Mouse (Mus musculus): Measurements from ENCODE around the gene Nudt11. TPM values are rescaled to one million over a fixed set of nuclear protein-coding genes. Genes with fewer than 3 reads are reported as not detected.
"Not testable (repeated sequence)": the region's sequence is repeated elsewhere in the genome, so short reads cannot be mapped to it uniquely, and the experiment has no call there.

Nudt11 gene
- 8.1 and 9.3 TPM in 2 replicates for polyA plus RNA-seq (2016; fragmentation: Nextera tagmentation; extraction: Ambion mirVana)

- ATAC-seq (ENCODE audit: insufficient number of reproducible peaks, low FRiP score) = peak; percentile 85
- H3K27ac ChIP-seq (ENCODE audit: poor library complexity, severe bottlenecking); H3K27me3 ChIP-seq (replicated peaks); H3K4me1 ChIP-seq (replicated peaks); H3K9ac ChIP-seq; H3K9me3 ChIP-seq (replicated peaks); H3K36me3 ChIP-seq: not testable (repeated sequence)
- H3K4me3 ChIP-seq = peak within 1 kb of the TSS; percentile 43
- H3K4me2 ChIP-seq = peak within 1 kb of the TSS; percentile 68
- 7% methylated on average over 15 of the region's 121 CpGs for WGBS
Observed at GRCm38 (mm10) chrX:6047066-6047935, at the start of gene Nudt11. TSS of gene Nudt11 (plus strand) at chrX:6047453.

DNA sequence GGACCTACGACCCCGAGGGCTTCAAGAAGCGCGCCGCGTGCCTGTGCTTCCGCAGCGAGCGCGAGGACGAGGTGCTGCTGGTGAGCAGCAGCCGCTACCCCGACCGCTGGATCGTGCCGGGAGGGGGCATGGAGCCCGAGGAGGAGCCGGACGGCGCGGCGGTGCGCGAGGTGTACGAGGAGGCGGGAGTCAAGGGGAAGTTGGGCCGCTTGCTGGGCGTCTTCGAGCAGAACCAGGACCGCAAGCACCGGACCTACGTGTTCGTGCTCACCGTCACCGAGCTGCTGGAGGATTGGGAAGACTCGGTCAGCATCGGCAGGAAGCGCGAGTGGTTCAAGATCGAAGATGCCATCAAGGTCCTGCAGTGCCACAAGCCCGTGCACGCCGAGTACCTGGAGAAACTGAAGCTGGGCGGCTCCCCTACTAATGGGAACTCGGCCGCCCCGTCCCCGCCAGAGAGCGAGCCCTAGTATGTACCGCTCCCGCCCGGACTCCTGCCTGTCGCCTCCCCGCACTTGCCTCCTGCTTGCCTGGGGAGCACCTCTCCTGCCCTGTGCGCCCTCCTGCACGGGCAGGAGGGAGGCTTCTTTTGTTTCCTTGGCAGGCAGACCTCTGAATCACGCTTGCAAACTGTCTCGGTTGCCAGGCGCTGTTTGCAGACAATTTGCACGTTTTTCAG lies 822 bp downstream of the Nudt11 start:
- Histone ChIP-seq H3K4me2 (peak overlapping the region; percentile 68), H3K4me3 (peak overlapping the region; percentile 43)
- H3K27ac ChIP-seq (ENCODE audit: poor library complexity, severe bottlenecking); H3K27me3 ChIP-seq (replicated peaks); H3K9ac ChIP-seq; H3K4me1 ChIP-seq (replicated peaks); H3K9me3 ChIP-seq (replicated peaks); H3K36me3 ChIP-seq: not testable (repeated sequence)
- ATAC-seq (ENCODE audit: insufficient number of reproducible peaks, low FRiP score) = peak; percentile 61
- 6% methylated on average over 10 of the region's 60 CpGs for WGBS

- Histone ChIP-seq H3K4me2 (no peak overlapping the region), H3K9ac (no peak overlapping the region), H3K36me3 (no peaks in the 10 kb centered on the region), H3K4me1 (replicated peaks) (no peaks in the 10 kb centered on the region), H3K9me3 (replicated peaks) (no peaks in the 10 kb centered on the region), H3K27me3 (replicated peaks) (no peaks in the 10 kb centered on the region), H3K4me3 (no peak overlapping the region), H3K27ac (ENCODE audit: poor library complexity, severe bottlenecking) (no peak overlapping the region)
- WGBS = 38% methylated on average over 1 of the region's 1 CpGs
- no peak for ATAC-seq (ENCODE audit: insufficient number of reproducible peaks, low FRiP score)
Observed at GRCm38 (mm10) chrX:6061563-6061962, 14.3 kb downstream of the Nudt11 start.

GRCm38 (mm10) chrX:6082954-6083680 lies 35.9 kb downstream of the Nudt11 start, which contains the start of gene AU022751:
TSS of gene AU022751 (minus strand) at chrX:6083419.
- Histone ChIP-seq H3K9ac (no peak within 1 kb of the TSS), H3K36me3 (no peaks in the 10 kb centered on the region), H3K27me3 (replicated peaks) (no peaks in the 10 kb centered on the region), H3K4me2 (no peak within 1 kb of the TSS), H3K27ac (ENCODE audit: poor library complexity, severe bottlenecking) (no peak within 1 kb of the TSS), H3K9me3 (replicated peaks) (peaks cover 23% of the 10 kb centered on the region), H3K4me1 (replicated peaks) (no peaks in the 10 kb centered on the region), H3K4me3 (no peak within 1 kb of the TSS)
- ATAC-seq (ENCODE audit: insufficient number of reproducible peaks, low FRiP score) = no peak
- 82% methylated on average over 39 of the region's 39 CpGs for WGBS

DNA sequence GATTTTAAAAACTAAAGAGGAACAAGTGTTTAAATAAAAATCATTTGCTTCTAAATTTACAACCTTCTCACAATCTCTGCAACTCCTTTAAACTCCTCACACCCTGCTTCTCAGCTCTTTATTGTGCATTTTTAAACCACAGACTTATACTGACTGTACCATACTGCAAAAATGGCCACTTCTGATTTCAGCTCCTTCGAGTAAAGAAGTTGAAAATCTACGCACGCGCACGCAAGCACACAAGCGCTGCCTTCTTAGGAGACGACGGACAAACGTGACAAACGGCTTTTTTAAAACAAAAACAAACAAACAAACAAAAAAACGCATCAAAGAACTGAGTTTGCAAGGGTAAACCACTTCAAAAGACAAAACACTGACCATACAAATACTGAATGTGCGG lies 44.3 kb downstream of the Nudt11 start:
- H3K4me1 ChIP-seq (replicated peaks) = no peaks in the 10 kb centered on the region
- no peaks in the 10 kb centered on the region for H3K9me3 ChIP-seq (replicated peaks)
- H3K36me3 ChIP-seq = no peaks in the 10 kb centered on the region
- no peak for ATAC-seq (ENCODE audit: insufficient number of reproducible peaks, low FRiP score)
- H3K4me2 ChIP-seq = peak overlapping the region; percentile 61
- no peak overlapping the region for H3K27ac ChIP-seq (ENCODE audit: poor library complexity, severe bottlenecking)
- peak overlapping the region; percentile 40 for H3K4me3 ChIP-seq
- H3K27me3 ChIP-seq (replicated peaks) = peaks cover 10% of the 10 kb centered on the region; the same call in 1 of the 2 replicates
- H3K9ac ChIP-seq = no peak overlapping the region
- WGBS = 22% methylated on average over 12 of the region's 12 CpGs

DNA sequence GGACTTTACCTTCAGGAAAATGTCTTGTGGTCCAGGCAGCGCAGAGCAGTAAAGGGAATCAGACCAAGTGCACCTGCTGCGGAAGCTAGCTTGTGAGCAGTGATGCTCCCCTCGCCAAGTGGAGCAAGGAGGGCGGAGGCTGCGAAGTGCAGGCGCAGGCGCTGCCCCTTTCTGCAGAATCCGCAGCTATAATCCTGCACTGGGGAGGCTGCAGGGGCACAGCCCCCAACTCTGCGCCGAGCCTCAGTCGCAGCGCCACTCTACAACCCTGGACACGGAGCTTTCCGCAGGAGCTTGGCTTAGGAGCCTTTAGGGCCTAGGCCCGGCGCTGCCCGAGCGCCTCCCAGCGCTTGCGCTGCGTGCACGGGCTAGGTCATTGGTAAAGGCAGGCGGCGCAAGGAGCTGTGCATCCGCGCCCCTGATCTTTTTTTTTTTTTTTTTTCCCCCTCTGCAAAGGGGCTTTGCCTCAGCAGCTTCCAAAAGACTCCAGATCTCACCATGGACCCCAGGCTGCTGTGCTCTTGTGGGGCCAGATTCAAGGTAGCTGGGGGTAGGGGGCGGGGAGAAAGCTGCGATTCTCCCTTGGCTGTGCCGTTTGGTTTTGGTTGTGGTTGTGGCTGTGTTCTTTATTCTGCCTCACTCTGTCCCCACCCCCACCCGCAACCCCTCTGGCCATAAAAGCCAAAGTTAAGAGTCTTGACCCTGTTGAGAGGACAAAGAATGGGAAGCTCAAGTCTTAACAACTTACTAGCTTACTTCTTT lies 44.9 kb downstream of the Nudt11 start:
- H3K9ac ChIP-seq = 0 out of 2 replicates have a peak overlapping the region, but pooled peaks have one; percentile 3
- peak; percentile 72; the same call in 1 of the 2 replicates for ATAC-seq (ENCODE audit: insufficient number of reproducible peaks, low FRiP score)
- H3K9me3 ChIP-seq (replicated peaks) = no peaks in the 10 kb centered on the region
- H3K27me3 ChIP-seq (replicated peaks) = peaks cover 10% of the 10 kb centered on the region; the same call in 1 of the 2 replicates
- H3K4me2 ChIP-seq = peak overlapping the region; percentile 61
- H3K4me1 ChIP-seq (replicated peaks) = no peaks in the 10 kb centered on the region
- H3K27ac ChIP-seq (ENCODE audit: poor library complexity, severe bottlenecking) = no peak overlapping the region
- no peaks in the 10 kb centered on the region for H3K36me3 ChIP-seq
- peak overlapping the region; percentile 40 for H3K4me3 ChIP-seq
- 14% methylated on average over 29 of the region's 30 CpGs for WGBS

Small RNA genes within 50 kb of the gene (microRNA-seq; reads per million reads assigned to microRNA genes)
- not detected for gene Gm27360

Other genes starting within 250 kb of the Nudt11 start
- gene AU022751, start 36.0 kb downstream of the Nudt11 start, polyA plus RNA-seq (2016; fragmentation: Nextera tagmentation; extraction: Ambion mirVana) = not detected in 2 replicates
- 5.0 and 5.9 TPM in 2 replicates for gene Nudt10, start 125.6 kb downstream of the Nudt11 start, polyA plus RNA-seq (2016; fragmentation: Nextera tagmentation; extraction: Ambion mirVana)